12 mouse cellular contexts compared by ENCODE assay signal in genomic region chr10:111658828-111659227, GRCm38 (mm10).
DNase-seq lines count a peak whose midpoint lies in the region; ATAC-seq and TF ChIP-seq lines count a peak whose summit lies in the region.
"Had no signal": no experiment of that assay in that cellular context is flagged by ENCODE, and none has a peak within 500 bp of the region (broad histone marks: within the 10 kb centered on the region; RNA-seq: fewer than 3 reads in every experiment).

No protein-coding gene starts in this region.

- peak; percentile 55; the same call in 1 of the 2 replicates for ATAC-seq in kidney, embryonic 16.5 days (ENCODE audit: low FRiP score, low TSS enrichment)
- ATAC-seq in embryonic facial prominence, embryonic 15.5 days (ENCODE audit: insufficient number of reproducible peaks, low FRiP score, low TSS enrichment, low read depth): no peak
- peak; percentile 76 for ATAC-seq in midbrain, embryonic 12.5 days (ENCODE audit: low FRiP score, low read depth)

- H3K27me3 ChIP-seq in kidney, embryonic 16.5 days (ENCODE audit: insufficient read depth, low read length): no peaks in the 10 kb centered on the region
- H3K27me3 ChIP-seq in embryonic facial prominence, embryonic 15.5 days: no peaks in the 10 kb centered on the region
- H3K27me3 ChIP-seq in midbrain, embryonic 12.5 days: peaks cover 84% of the 10 kb centered on the region
- H3K27me3 ChIP-seq: CH12.LX; embryonic facial prominence, embryonic 12.5 days had no signal

- H3K4me1 ChIP-seq in kidney, embryonic 16.5 days (ENCODE audit: insufficient read depth, low read length): 0 out of 2 replicates have a peak, but pooled peaks cover 3% of the 10 kb centered on the region
- peaks cover 28% of the 10 kb centered on the region for H3K4me1 ChIP-seq in embryonic facial prominence, embryonic 15.5 days
- H3K4me1 ChIP-seq in midbrain, embryonic 12.5 days: no peaks in the 10 kb centered on the region

- TF ChIP-seq CTCF in brain, embryonic 14.5 days (IDR thresholded peaks at IDR 0.05; ENCODE audit: borderline replicate concordance, extremely low read depth, insufficient read depth, insufficient read length): no peak

- DNase-seq in kidney, postnatal 25 days: no peak
- peak; percentile 73 for DNase-seq in brain, embryonic 14.5 days (ENCODE audit: low read depth)
- no peak for DNase-seq in urinary bladder, adult 18-20 months (ENCODE audit: low spot score in 2 of 2)
- no peak for DNase-seq in cerebellum, adult 9-10 months
- DNase-seq in heart, postnatal 10 days: no peak
- DNase-seq: kidney, postnatal 10 days; lung, postnatal 14 days had no signal

- H3K9me3 ChIP-seq in kidney, embryonic 16.5 days (ENCODE audit: low read length): no peaks in the 10 kb centered on the region
- H3K9me3 ChIP-seq in embryonic facial prominence, embryonic 15.5 days (replicated peaks): no peaks in the 10 kb centered on the region
- no peaks in the 10 kb centered on the region for H3K9me3 ChIP-seq in midbrain, embryonic 12.5 days
- H3K9me3 ChIP-seq: embryonic facial prominence, embryonic 12.5 days had no signal

- WGBS in kidney, embryonic 16.5 days: 31% methylated on average over 9 of the region's 9 CpGs
- WGBS in embryonic facial prominence, embryonic 15.5 days: 15% methylated on average over 9 of the region's 9 CpGs
- WGBS in midbrain, embryonic 12.5 days: 24% methylated on average over 9 of the region's 9 CpGs

- H3K4me2 ChIP-seq in kidney, embryonic 16.5 days (replicated peaks; ENCODE audit: low read depth, low read length): peak overlapping the region; percentile 29; the same call in 1 of the 2 replicates
- peak overlapping the region; percentile 24; the same call in 1 of the 2 replicates for H3K4me2 ChIP-seq in embryonic facial prominence, embryonic 15.5 days (replicated peaks)
- peak overlapping the region; percentile 34 for H3K4me2 ChIP-seq in midbrain, embryonic 12.5 days (replicated peaks)
- H3K4me2 ChIP-seq: embryonic facial prominence, embryonic 12.5 days had no signal

- no peaks in the 10 kb centered on the region for H3K36me3 ChIP-seq in kidney, embryonic 16.5 days (ENCODE audit: insufficient read depth, low read length)
- H3K36me3 ChIP-seq in embryonic facial prominence, embryonic 15.5 days: no peaks in the 10 kb centered on the region
- no peaks in the 10 kb centered on the region for H3K36me3 ChIP-seq in midbrain, embryonic 12.5 days
- H3K36me3 ChIP-seq: embryonic facial prominence, embryonic 12.5 days had no signal

- intact Hi-C loops in heart, postnatal 10 days (cut with DNase I): no loop called here

- H3K4me3 ChIP-seq in kidney, embryonic 16.5 days (ENCODE audit: low read length): no peak overlapping the region
- H3K4me3 ChIP-seq in embryonic facial prominence, embryonic 15.5 days (replicated peaks): no peak overlapping the region; the same call in 1 of the 2 replicates
- no peak overlapping the region for H3K4me3 ChIP-seq in midbrain, embryonic 12.5 days
- H3K4me3 ChIP-seq: embryonic facial prominence, embryonic 12.5 days had no signal

- TF ChIP-seq POLR2A in brain, embryonic 14.5 days (IDR thresholded peaks at IDR 0.05; ENCODE audit: borderline replicate concordance, extremely low read depth, insufficient read depth, insufficient read length, poor library complexity, severe bottlenecking): no peak

- H3K27ac ChIP-seq in kidney, embryonic 16.5 days (ENCODE audit: low read length): no peak overlapping the region
- no peak overlapping the region for H3K27ac ChIP-seq in embryonic facial prominence, embryonic 15.5 days (replicated peaks)
- H3K27ac ChIP-seq in midbrain, embryonic 12.5 days (replicated peaks): no peak overlapping the region
- H3K27ac ChIP-seq: embryonic facial prominence, embryonic 12.5 days had no signal

- H3K9ac ChIP-seq in kidney, embryonic 16.5 days (replicated peaks; ENCODE audit: low read length): no peak overlapping the region
- H3K9ac ChIP-seq in embryonic facial prominence, embryonic 15.5 days: no peak overlapping the region
- H3K9ac ChIP-seq in midbrain, embryonic 12.5 days (replicated peaks): no peak overlapping the region
- H3K9ac ChIP-seq: embryonic facial prominence, embryonic 12.5 days had no signal
